Mouse (Mus musculus) liver, postnatal 0 days (tissue): ENCODE measurements around the gene Fam155a. TPM values are rescaled to one million over a fixed set of nuclear protein-coding genes. Genes with fewer than 3 reads are reported as not detected.

ENCODE experiments used
- ATAC-seq: fragments of 200-750 bp; cut with Nextera tagmentation; 2 replicates; pipeline ENCODE4 v1.8.0; 2017; ENCODE audit warnings: mild to moderate bottlenecking, moderate library complexity
- DNase-seq: peaks from one replicate; pipeline ENCODE4 v3.0.0-alpha.2; 2016
- H3K27ac ChIP-seq: fragments of 300-500 bp; sonication (generic); 2 replicates; pipeline ENCODE4 v1.5.1; 2014; ENCODE audit warnings: antibody characterized with exemption, moderate library complexity, mild to moderate bottlenecking, low read depth
- H3K27me3 ChIP-seq: fragments of 300-500 bp; sonication (generic); 2 replicates; pipeline ENCODE4 v1.6.1; 2014; ENCODE audit warnings: low read length, control low read depth, mixed read lengths; ENCODE audit not compliant: insufficient read depth
- H3K36me3 ChIP-seq: fragments of 300-500 bp; sonication (generic); replicated peaks from 2 replicates; pipeline ENCODE4 v1.6.1; 2014; ENCODE audit warnings: mild to moderate bottlenecking, control low read depth, low read length, moderate library complexity, mixed read lengths; ENCODE audit not compliant: insufficient read depth
- H3K4me1 ChIP-seq: fragments of 300-500 bp; sonication (generic); 2 replicates; pipeline ENCODE4 v1.6.1; 2014; ENCODE audit warnings: antibody characterized with exemption, mild to moderate bottlenecking, control low read depth; ENCODE audit not compliant: insufficient read depth
- H3K4me2 ChIP-seq: fragments of 300-500 bp; sonication (generic); 2 replicates; pipeline ENCODE4 v1.6.1; 2014; ENCODE audit warnings: low read depth, mild to moderate bottlenecking, low read length, moderate library complexity, mixed read lengths
- H3K4me3 ChIP-seq: fragments of 300-500 bp; sonication (generic); 2 replicates; pipeline ENCODE4 v1.5.1; 2014; ENCODE audit warnings: low read depth, low read length
- H3K9ac ChIP-seq: fragments of 300-500 bp; sonication (generic); replicated peaks from 2 replicates; pipeline ENCODE4 v1.6.1; 2014; ENCODE audit warnings: mild to moderate bottlenecking, moderate library complexity
- H3K9me3 ChIP-seq: fragments of 300-500 bp; sonication (generic); 2 replicates; pipeline ENCODE4 v1.6.1; 2016; ENCODE audit warnings: mild to moderate bottlenecking, control low read depth, low read length, mixed read lengths
- CTCF ChIP-seq: sonication (generic); IDR thresholded peaks from 2 replicates; pipeline ENCODE4 v1.5.1; 2016; ENCODE audit warnings: antibody characterized with exemption, low read depth
- EP300 ChIP-seq: IDR thresholded peaks from 2 replicates; pipeline ENCODE4 v1.6.1; 2016; ENCODE audit warnings: antibody characterized with exemption, low read depth, mild to moderate bottlenecking
- WGBS: fragments of 180-500 bp; shearing (Covaris S2); extraction: QIAGEN DNeasy Blood & Tissue Kit; methylation state at CpG from one replicate; pipeline ENCODE4 v1.1.7; 2014; ENCODE audit not compliant: insufficient replicate concordance; 5-methylcytosine and 5-hydroxymethylcytosine counted together
- polyA plus RNA-seq: library from polyadenylated mRNA; unstranded; fragments of >200 nt; fragmentation: Nextera tagmentation; extraction: Ambion mirVana; gene quantifications from 2 replicates; pipeline ENCODE4 v1.2.1, GENCODE M21; 2015

Gene Fam155a
- polyA plus RNA-seq, 1 experiment from 2014 or later = not detected

DNA sequence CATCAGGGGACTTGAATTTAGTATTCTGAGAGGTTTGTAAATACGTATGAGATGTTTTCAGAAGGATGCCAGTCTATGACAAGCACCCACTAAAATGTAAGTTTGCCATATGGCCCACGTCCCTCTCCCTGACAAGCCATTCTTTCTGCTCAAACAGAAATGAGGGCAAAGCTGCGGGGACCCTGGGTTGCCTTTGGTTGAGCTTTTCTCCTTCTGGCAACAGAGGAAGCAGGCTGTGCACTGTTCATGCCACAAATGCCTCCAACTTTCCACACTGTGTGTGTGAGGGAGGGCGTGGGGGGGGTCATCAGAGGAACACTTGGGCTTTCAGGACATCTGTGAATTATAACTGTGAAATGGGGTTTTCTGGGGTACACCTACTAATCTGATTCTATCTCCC lies 426.8 kb downstream of the Fam155a start:
- 61% methylated on average over 4 of the region's 4 CpGs for WGBS
- Histone ChIP-seq H3K4me1 (no peaks in the 10 kb centered on the region), H3K27ac (no peak overlapping the region), H3K36me3 (no peaks in the 10 kb centered on the region), H3K4me3 (no peak overlapping the region), H3K9ac (no peak overlapping the region), H3K9me3 (no peaks in the 10 kb centered on the region), H3K4me2 (no peak overlapping the region), H3K27me3 (no peaks in the 10 kb centered on the region)
- DNase-seq (no peak), ATAC-seq (no peak)
- TF ChIP-seq EP300 (no peak), CTCF (no peak)

DNA sequence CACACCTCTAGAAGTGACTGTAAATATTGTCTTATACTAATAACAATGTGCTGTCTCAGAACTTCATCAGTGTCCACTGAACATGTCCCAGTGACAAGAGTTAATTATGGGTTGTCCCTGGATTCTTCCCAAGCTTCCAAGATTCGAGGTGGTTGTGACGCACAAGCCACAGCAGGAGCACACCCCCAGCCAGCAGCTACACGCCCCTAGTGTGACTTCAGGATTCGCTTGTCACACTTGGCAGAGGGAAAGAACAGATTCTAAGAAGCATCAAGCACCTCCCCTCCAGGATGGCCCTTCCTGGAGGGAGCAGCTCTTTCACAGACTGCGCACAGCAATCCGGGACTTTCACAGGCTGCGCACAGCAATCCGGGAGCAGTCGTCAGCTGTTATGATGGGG lies 428.0 kb downstream of the Fam155a start:
- H3K4me1 ChIP-seq = no peaks in the 10 kb centered on the region
- no peak overlapping the region for H3K4me2 ChIP-seq
- H3K27me3 ChIP-seq = no peaks in the 10 kb centered on the region
- TF ChIP-seq EP300 (no peak), CTCF (no peak)
- 74% methylated on average over 9 of the region's 9 CpGs for WGBS
- H3K4me3 ChIP-seq = no peak overlapping the region
- H3K36me3 ChIP-seq = no peaks in the 10 kb centered on the region
- DNase-seq (no peak), ATAC-seq (no peak)
- H3K27ac ChIP-seq = no peak overlapping the region
- no peaks in the 10 kb centered on the region for H3K9me3 ChIP-seq
- no peak overlapping the region for H3K9ac ChIP-seq

DNA sequence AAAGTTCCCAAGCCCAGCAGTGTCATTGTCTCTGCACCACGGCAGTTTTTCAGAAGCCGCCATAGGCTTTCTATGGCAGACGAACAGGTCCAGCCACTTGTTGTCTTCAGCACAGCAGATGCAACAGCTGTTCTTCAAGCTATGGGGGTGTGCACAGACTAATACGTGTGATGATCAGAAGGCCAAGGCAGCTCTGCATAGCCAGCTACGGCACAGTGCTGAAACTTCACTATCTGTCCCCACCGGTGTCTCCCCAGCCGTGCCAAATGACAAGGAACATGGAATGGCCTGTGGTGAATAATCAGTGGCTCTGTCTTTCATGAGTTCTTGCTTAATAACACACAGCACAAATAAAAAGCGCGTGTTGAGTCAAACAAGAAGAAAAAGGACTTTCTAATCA lies 428.4 kb downstream of the Fam155a start:
- Histone ChIP-seq H3K27ac (no peak overlapping the region), H3K4me3 (no peak overlapping the region), H3K4me1 (no peaks in the 10 kb centered on the region), H3K9ac (no peak overlapping the region), H3K9me3 (no peaks in the 10 kb centered on the region), H3K27me3 (no peaks in the 10 kb centered on the region), H3K36me3 (no peaks in the 10 kb centered on the region), H3K4me2 (no peak overlapping the region)
- DNase-seq (no peak), ATAC-seq (no peak)
- TF ChIP-seq EP300 (no peak), CTCF (no peak)
- WGBS = 70% methylated on average over 9 of the region's 9 CpGs

DNA sequence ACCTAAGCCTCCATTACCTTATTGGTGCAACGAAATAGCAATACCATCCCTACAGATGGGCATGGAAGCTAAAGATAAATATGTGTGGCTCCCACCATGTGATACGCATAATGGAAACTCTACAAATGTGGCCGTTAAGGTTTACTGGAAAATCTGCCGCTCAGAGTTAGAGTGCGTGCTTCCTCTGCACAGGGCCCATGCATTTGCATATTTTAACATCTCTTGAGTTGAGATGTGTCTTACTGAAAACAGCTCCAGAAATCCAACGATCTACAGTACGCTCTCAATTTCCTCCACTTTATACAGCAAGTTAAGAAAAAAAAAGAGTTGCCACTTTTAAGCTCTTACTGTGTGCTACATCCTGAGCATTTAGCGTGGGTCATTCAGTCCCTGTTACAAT lies 433.1 kb downstream of the Fam155a start:
- Histone ChIP-seq H3K4me1 (no peaks in the 10 kb centered on the region), H3K27ac (no peak overlapping the region), H3K9me3 (no peaks in the 10 kb centered on the region), H3K36me3 (no peaks in the 10 kb centered on the region), H3K4me2 (no peak overlapping the region), H3K4me3 (no peak overlapping the region), H3K27me3 (no peaks in the 10 kb centered on the region), H3K9ac (no peak overlapping the region)
- ATAC-seq = no peak
- 83% methylated on average over 8 of the region's 8 CpGs for WGBS
- no peak for DNase-seq
- TF ChIP-seq CTCF = no peak
- no peak for TF ChIP-seq EP300

DNA sequence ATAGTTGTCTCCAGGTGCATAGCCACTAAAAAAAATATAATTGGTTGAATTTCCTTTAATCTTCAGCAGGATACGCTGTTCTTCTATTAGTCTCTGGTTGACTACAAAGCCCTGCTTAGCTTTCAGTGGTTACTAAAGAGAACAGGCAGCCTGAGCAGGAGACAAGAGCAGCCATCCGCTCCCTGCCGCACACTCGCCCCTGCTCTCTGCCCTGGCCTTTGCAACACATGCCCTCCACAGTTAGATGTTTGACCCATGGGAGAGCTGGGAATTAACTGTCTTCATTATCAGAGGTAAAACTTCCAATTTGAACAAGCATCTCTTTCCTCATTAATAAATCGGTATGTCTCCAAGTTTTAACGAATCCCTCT lies 435.0 kb downstream of the Fam155a start:
- TF ChIP-seq EP300 (no peak), CTCF (no peak)
- no peak for DNase-seq
- no peaks in the 10 kb centered on the region for H3K4me1 ChIP-seq

DNA sequence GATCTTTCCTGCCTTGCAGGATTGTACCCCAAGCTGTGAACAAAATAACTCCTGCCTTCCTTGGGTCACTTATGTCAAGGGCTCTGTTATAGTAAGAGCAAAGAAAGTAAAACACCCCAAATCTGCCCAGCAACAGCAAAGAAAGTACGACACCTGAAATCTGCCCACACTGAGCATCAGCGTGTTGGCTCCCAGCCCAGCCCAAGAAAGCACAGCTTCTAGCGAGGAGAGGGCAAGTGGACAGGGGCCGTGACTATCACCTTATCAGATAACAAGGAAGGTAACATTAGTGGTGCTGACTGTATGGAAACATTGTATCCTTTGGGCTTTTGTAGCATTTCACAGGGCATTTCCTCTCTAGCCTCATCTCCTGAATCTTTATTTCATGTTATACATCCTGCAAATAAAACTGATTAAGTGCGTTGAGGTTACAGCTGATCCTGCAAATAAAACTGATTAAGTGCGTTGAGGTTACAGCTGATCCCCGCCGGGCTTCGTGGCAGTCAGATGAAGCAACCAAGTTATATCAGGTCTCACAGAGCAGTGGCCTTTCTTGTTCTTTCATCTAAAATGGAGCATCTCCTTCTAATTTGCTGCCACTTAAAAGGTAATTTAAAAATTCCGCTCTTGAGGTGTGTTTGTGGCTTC lies 435.6 kb downstream of the Fam155a start:
- ATAC-seq = no peak

More for the DNA sequence above, 435.0 kb downstream of the Fam155a start:
- no peak overlapping the region for H3K9ac ChIP-seq
- no peak overlapping the region for H3K27ac ChIP-seq
- H3K27me3 ChIP-seq = no peaks in the 10 kb centered on the region
- no peaks in the 10 kb centered on the region for H3K36me3 ChIP-seq
- no peak overlapping the region for H3K4me3 ChIP-seq
- no peak overlapping the region for H3K4me2 ChIP-seq
- no peak for ATAC-seq
- 72% methylated on average over 6 of the region's 6 CpGs for WGBS
- H3K9me3 ChIP-seq = no peaks in the 10 kb centered on the region

More for the DNA sequence above, 435.6 kb downstream of the Fam155a start:
- no peak overlapping the region for H3K9ac ChIP-seq
- DNase-seq = no peak
- no peaks in the 10 kb centered on the region for H3K9me3 ChIP-seq
- TF ChIP-seq CTCF (no peak), EP300 (no peak)
- H3K4me2 ChIP-seq = no peak overlapping the region
- H3K27ac ChIP-seq = no peak overlapping the region
- no peak overlapping the region for H3K4me3 ChIP-seq
- H3K36me3 ChIP-seq = no peaks in the 10 kb centered on the region
- H3K4me1 ChIP-seq = no peaks in the 10 kb centered on the region
- WGBS = 75% methylated on average over 10 of the region's 10 CpGs
- no peaks in the 10 kb centered on the region for H3K27me3 ChIP-seq
